Mouse (Mus musculus) forebrain, postnatal 0 days (tissue): ENCODE data around the gene AC170998.1. TPM values are rescaled to one million over a fixed set of nuclear protein-coding genes. Genes with fewer than 3 reads are reported as not detected.
A peak's percentile ranks its signal among the peaks of the same experiment; 100 is the strongest.

ENCODE experiments used
- ATAC-seq: fragments of 200-750 bp; cut with Nextera tagmentation; 2 replicates; pipeline ENCODE4 v1.8.0; 2017; ENCODE audit warnings: mild to moderate bottlenecking, moderate library complexity
- DNase-seq: peaks from one replicate; pipeline ENCODE4 v3.0.0-alpha.2; 2015
- H3K27ac ChIP-seq: fragments of 300-500 bp; sonication (generic); 2 replicates; pipeline ENCODE4 v1.5.1; 2014; ENCODE audit warnings: low read depth, mild to moderate bottlenecking, antibody characterized with exemption, low read length, moderate library complexity, mixed read lengths
- H3K27me3 ChIP-seq: fragments of 300-500 bp; sonication (generic); 2 replicates; pipeline ENCODE4 v1.6.1; 2014; ENCODE audit warnings: mild to moderate bottlenecking, low read length, mixed read lengths; ENCODE audit not compliant: insufficient read depth
- H3K36me3 ChIP-seq: fragments of 300-500 bp; sonication (generic); 2 replicates; pipeline ENCODE4 v1.6.1; 2014; ENCODE audit warnings: mild to moderate bottlenecking, moderate library complexity; ENCODE audit not compliant: insufficient read depth
- H3K4me1 ChIP-seq: fragments of 300-500 bp; sonication (generic); 2 replicates; pipeline ENCODE4 v1.6.1; 2014; ENCODE audit warnings: antibody characterized with exemption; ENCODE audit not compliant: insufficient read depth
- H3K4me2 ChIP-seq: fragments of 300-500 bp; sonication (generic); 2 replicates; pipeline ENCODE4 v1.6.1; 2014; ENCODE audit warnings: low read depth, mild to moderate bottlenecking, moderate library complexity
- H3K4me3 ChIP-seq: fragments of 300-500 bp; sonication (generic); 2 replicates; pipeline ENCODE4 v1.5.1; 2014; ENCODE audit warnings: low read depth, low read length, mixed read lengths
- H3K9ac ChIP-seq: fragments of 300-500 bp; sonication (generic); 2 replicates; pipeline ENCODE4 v1.6.1; 2014; ENCODE audit warnings: mild to moderate bottlenecking
- H3K9me3 ChIP-seq: fragments of 300-500 bp; sonication (generic); 2 replicates; pipeline ENCODE4 v1.6.1; 2016; ENCODE audit warnings: low read length
- CTCF ChIP-seq: sonication (generic); IDR thresholded peaks from 2 replicates; pipeline ENCODE4 v1.5.1; 2016; ENCODE audit warnings: antibody characterized with exemption, control low read depth, low read depth
- WGBS: fragments of 180-500 bp; shearing (Covaris S2); extraction: QIAGEN DNeasy Blood & Tissue Kit; methylation state at CpG from one replicate; pipeline ENCODE4 v1.1.7; 2014; 5-methylcytosine and 5-hydroxymethylcytosine counted together
- polyA plus RNA-seq: library from polyadenylated mRNA; unstranded; fragments of >200 nt; fragmentation: Nextera tagmentation; extraction: Ambion mirVana; gene quantifications from 2 replicates; pipeline ENCODE4 v1.2.1, GENCODE M21; 2015
- total RNA-seq: library from RNA; depleted of rRNA; stranded (reverse); fragments of >200 nt; gene quantifications from 2 replicates; pipeline ENCODE4 v1.2.3, GENCODE M21; 2014

Gene AC170998.1
- total and polyA plus RNA-seq, 2 experiments from 2014 or later = 1.7 to 5.6 TPM

- H3K27me3 ChIP-seq = no peaks in the 10 kb centered on the region
- no peak for DNase-seq
- ATAC-seq = no peak
- H3K9me3 ChIP-seq = no peaks in the 10 kb centered on the region
- H3K27ac ChIP-seq = no peak overlapping the region
- H3K9ac ChIP-seq = no peak overlapping the region
- no peaks in the 10 kb centered on the region for H3K4me1 ChIP-seq
- no peak overlapping the region for H3K4me3 ChIP-seq
- peaks cover 25% of the 10 kb centered on the region for H3K36me3 ChIP-seq
- TF ChIP-seq CTCF = no peak
- H3K4me2 ChIP-seq = no peak overlapping the region
- 89% methylated on average over 4 of the region's 4 CpGs for WGBS
These were observed 10.6 kb downstream of the AC170998.1 start for GRCm38 (mm10) chr17:28736486-28736885.

GRCm38 (mm10) chr17:28737973-28738372 lies 12.1 kb downstream of the AC170998.1 start:
- Histone ChIP-seq H3K9ac (no peak overlapping the region), H3K27me3 (no peaks in the 10 kb centered on the region), H3K27ac (no peak overlapping the region), H3K4me1 (no peaks in the 10 kb centered on the region), H3K36me3 (peaks cover 31% of the 10 kb centered on the region), H3K9me3 (no peaks in the 10 kb centered on the region), H3K4me3 (no peak overlapping the region), H3K4me2 (no peak overlapping the region)
- no peak for ATAC-seq
- TF ChIP-seq CTCF = no peak
- 82% methylated on average over 4 of the region's 4 CpGs for WGBS
- no peak for DNase-seq

- Histone ChIP-seq H3K27me3 (no peaks in the 10 kb centered on the region), H3K9ac (no peak overlapping the region), H3K4me1 (no peaks in the 10 kb centered on the region), H3K36me3 (peaks cover 43% of the 10 kb centered on the region), H3K9me3 (no peaks in the 10 kb centered on the region), H3K4me2 (no peak overlapping the region), H3K4me3 (no peak overlapping the region), H3K27ac (no peak overlapping the region)
- DNase-seq (no peak), ATAC-seq (no peak)
- TF ChIP-seq CTCF = no peak
- WGBS = 96% methylated on average over 6 of the region's 6 CpGs
These were observed 13.4 kb downstream of the AC170998.1 start for GRCm38 (mm10) chr17:28739244-28739643.

- ATAC-seq (no peak), DNase-seq (peak; percentile 34)
- no peak for TF ChIP-seq CTCF
- H3K36me3 ChIP-seq = peaks cover 69% of the 10 kb centered on the region
- no peak overlapping the region for H3K9ac ChIP-seq
- H3K27ac ChIP-seq = no peak overlapping the region
- H3K4me2 ChIP-seq = no peak overlapping the region
- no peak overlapping the region for H3K4me3 ChIP-seq
- H3K4me1 ChIP-seq = no peaks in the 10 kb centered on the region
- H3K27me3 ChIP-seq = no peaks in the 10 kb centered on the region
- WGBS = 87% methylated on average over 11 of the region's 11 CpGs
- H3K9me3 ChIP-seq = no peaks in the 10 kb centered on the region
These were observed 17.4 kb downstream of the AC170998.1 start for GRCm38 (mm10) chr17:28743145-28743866.

GRCm38 (mm10) chr17:28743916-28744315 lies 18.0 kb downstream of the AC170998.1 start:
- 91% methylated on average over 9 of the region's 9 CpGs for WGBS
- Histone ChIP-seq H3K27me3 (no peaks in the 10 kb centered on the region), H3K36me3 (peaks cover 75% of the 10 kb centered on the region), H3K4me3 (no peak overlapping the region), H3K9ac (no peak overlapping the region), H3K4me1 (no peaks in the 10 kb centered on the region), H3K9me3 (no peaks in the 10 kb centered on the region), H3K4me2 (no peak overlapping the region), H3K27ac (no peak overlapping the region)
- DNase-seq (no peak), ATAC-seq (no peak)
- no peak for TF ChIP-seq CTCF

- no peak overlapping the region for H3K4me2 ChIP-seq
- DNase-seq (no peak), ATAC-seq (no peak)
- no peaks in the 10 kb centered on the region for H3K27me3 ChIP-seq
- H3K36me3 ChIP-seq = peaks cover 68% of the 10 kb centered on the region
- H3K9me3 ChIP-seq = no peaks in the 10 kb centered on the region
- no peak overlapping the region for H3K27ac ChIP-seq
- no peak overlapping the region for H3K9ac ChIP-seq
- no peak for TF ChIP-seq CTCF
- no peak overlapping the region for H3K4me3 ChIP-seq
- no peaks in the 10 kb centered on the region for H3K4me1 ChIP-seq
- WGBS = 82% methylated on average over 6 of the region's 6 CpGs
These were observed 19.9 kb downstream of the AC170998.1 start for GRCm38 (mm10) chr17:28745773-28746172.

- TF ChIP-seq CTCF = no peak
- Histone ChIP-seq H3K27ac (no peak overlapping the region), H3K9ac (no peak overlapping the region), H3K36me3 (peaks cover 57% of the 10 kb centered on the region), H3K27me3 (no peaks in the 10 kb centered on the region), H3K4me3 (no peak overlapping the region), H3K4me2 (no peak overlapping the region), H3K4me1 (no peaks in the 10 kb centered on the region), H3K9me3 (no peaks in the 10 kb centered on the region)
- ATAC-seq (no peak), DNase-seq (no peak)
- 85% methylated on average over 4 of the region's 4 CpGs for WGBS
These were observed 22.1 kb downstream of the AC170998.1 start for GRCm38 (mm10) chr17:28748001-28748400.
